Mouse (Mus musculus): ENCODE measurements at regions not wholly inside any gene's neighbourhood (a gene's known extent, or its start where the extent isn't known, plus 50 kb on each side); places are given as distances from the start of the nearest gene placed in this dataset.

GRCm38 (mm10) chr7:137916351-137916750 is 478.9 kb downstream of the Glrx3 start:
- Histone ChIP-seq H3K27me3 (ENCODE audit: control insufficient read depth, insufficient read depth, low read length) (no peaks in the 10 kb centered on the region), H3K27ac (replicated peaks in 1 of 2; ENCODE audit: control insufficient read depth in 1 of 2, insufficient read depth in 1 of 2, low read depth in 2 of 2, low read length in 2 of 2) (no peak overlapping the region), H3K4me2 (ENCODE audit: low read length) (no peak overlapping the region), H3K9me3 (ENCODE audit: control insufficient read depth, low read length) (no peaks in the 10 kb centered on the region), H3K9ac (ENCODE audit: low read length) (no peak overlapping the region), H3K36me3 (ENCODE audit: control insufficient read depth, insufficient read depth, low read length) (no peaks in the 10 kb centered on the region), H3K4me1 (ENCODE audit: control insufficient read depth in 2 of 2, insufficient read depth in 2 of 2, low read length in 2 of 2) (no peaks in the 10 kb centered on the region), H3K4me3 (ENCODE audit: control insufficient read depth in 1 of 2, insufficient read depth in 1 of 2, low read depth in 1 of 2, low read length in 2 of 2) (no peak overlapping the region)
- WGBS: 41% methylated on average over 1 of the region's 1 CpGs
- ATAC-seq (ENCODE audit: insufficient number of reproducible peaks, insufficient read depth, low FRiP score, low read depth): no peak

GRCm38 (mm10) chr7:137924464-137925167 is 472.9 kb downstream of the Tcerg1l start:
- Histone ChIP-seq H3K27ac (replicated peaks in 1 of 2; ENCODE audit: control insufficient read depth in 1 of 2, insufficient read depth in 1 of 2, low read depth in 2 of 2, low read length in 2 of 2) (no peak overlapping the region), H3K36me3 (ENCODE audit: control insufficient read depth, insufficient read depth, low read length) (no peaks in the 10 kb centered on the region), H3K9ac (ENCODE audit: low read length) (no peak overlapping the region), H3K27me3 (ENCODE audit: control insufficient read depth, insufficient read depth, low read length) (no peaks in the 10 kb centered on the region), H3K9me3 (ENCODE audit: control insufficient read depth, low read length) (no peaks in the 10 kb centered on the region), H3K4me1 (ENCODE audit: control insufficient read depth in 2 of 2, insufficient read depth in 2 of 2, low read length in 2 of 2) (peaks cover 14 to 19% of the 10 kb centered on the region in 2 experiments), H3K4me3 (ENCODE audit: control insufficient read depth in 1 of 2, insufficient read depth in 1 of 2, low read depth in 1 of 2, low read length in 2 of 2) (no peak overlapping the region), H3K4me2 (ENCODE audit: low read length) (peak overlapping the region; percentile 47)
- 16% methylated on average over 7 of the region's 7 CpGs for WGBS
- peak; percentile 47; the same call in 1 of the 2 replicates for ATAC-seq (ENCODE audit: insufficient number of reproducible peaks, insufficient read depth, low FRiP score, low read depth)

- Histone ChIP-seq H3K4me3 (ENCODE audit: control insufficient read depth in 1 of 2, insufficient read depth in 1 of 2, low read depth in 1 of 2, low read length in 2 of 2) (no peak overlapping the region), H3K9ac (ENCODE audit: low read length) (no peak overlapping the region), H3K9me3 (ENCODE audit: control insufficient read depth, low read length) (no peaks in the 10 kb centered on the region), H3K36me3 (ENCODE audit: control insufficient read depth, insufficient read depth, low read length) (no peaks in the 10 kb centered on the region), H3K4me2 (ENCODE audit: low read length) (no peak overlapping the region), H3K27me3 (ENCODE audit: control insufficient read depth, insufficient read depth, low read length) (no peaks in the 10 kb centered on the region), H3K27ac (replicated peaks in 1 of 2; ENCODE audit: control insufficient read depth in 1 of 2, insufficient read depth in 1 of 2, low read depth in 2 of 2, low read length in 2 of 2) (no peak overlapping the region), H3K4me1 (ENCODE audit: control insufficient read depth in 2 of 2, insufficient read depth in 2 of 2, low read length in 2 of 2) (peaks cover 15 to 22% of the 10 kb centered on the region in 2 experiments)
- 32% methylated on average over 3 of the region's 3 CpGs for WGBS
- ATAC-seq (ENCODE audit: insufficient number of reproducible peaks, insufficient read depth, low FRiP score, low read depth): no peak
These were observed 471.9 kb downstream of the Tcerg1l start for GRCm38 (mm10) chr7:137925656-137926055.

GRCm38 (mm10) chr7:137927371-137927770 is 470.2 kb downstream of the Tcerg1l start:
- no peaks in the 10 kb centered on the region for H3K9me3 ChIP-seq (ENCODE audit: control insufficient read depth, low read length)
- no peaks in the 10 kb centered on the region for H3K36me3 ChIP-seq (ENCODE audit: control insufficient read depth, insufficient read depth, low read length)
- H3K9ac ChIP-seq (ENCODE audit: low read length): no peak overlapping the region
- H3K4me1 ChIP-seq (ENCODE audit: control insufficient read depth in 2 of 2, insufficient read depth in 2 of 2, low read length in 2 of 2): peaks cover 16 to 22% of the 10 kb centered on the region in 2 experiments
- 29% methylated on average over 8 of the region's 8 CpGs for WGBS
- no peak overlapping the region for H3K4me2 ChIP-seq (ENCODE audit: low read length)
- no peak overlapping the region for H3K4me3 ChIP-seq (ENCODE audit: control insufficient read depth in 1 of 2, insufficient read depth in 1 of 2, low read depth in 1 of 2, low read length in 2 of 2)
- no peak overlapping the region for H3K27ac ChIP-seq (replicated peaks in 1 of 2; ENCODE audit: control insufficient read depth in 1 of 2, insufficient read depth in 1 of 2, low read depth in 2 of 2, low read length in 2 of 2)
- H3K27me3 ChIP-seq (ENCODE audit: control insufficient read depth, insufficient read depth, low read length): no peaks in the 10 kb centered on the region
- no peak for ATAC-seq (ENCODE audit: insufficient number of reproducible peaks, insufficient read depth, low FRiP score, low read depth)

- Histone ChIP-seq H3K27ac (replicated peaks in 1 of 2; ENCODE audit: control insufficient read depth in 1 of 2, insufficient read depth in 1 of 2, low read depth in 2 of 2, low read length in 2 of 2) (no peak overlapping the region), H3K9ac (ENCODE audit: low read length) (no peak overlapping the region), H3K9me3 (ENCODE audit: control insufficient read depth, low read length) (no peaks in the 10 kb centered on the region), H3K4me3 (ENCODE audit: control insufficient read depth in 1 of 2, insufficient read depth in 1 of 2, low read depth in 1 of 2, low read length in 2 of 2) (no peak overlapping the region), H3K27me3 (ENCODE audit: control insufficient read depth, insufficient read depth, low read length) (0 out of 2 replicates have a peak, but pooled peaks cover 5% of the 10 kb centered on the region), H3K4me1 (ENCODE audit: control insufficient read depth in 2 of 2, insufficient read depth in 2 of 2, low read length in 2 of 2) (peaks cover 10 to 11% of the 10 kb centered on the region in 2 experiments), H3K4me2 (ENCODE audit: low read length) (peak overlapping the region; percentile 3; the same call in 1 of the 2 replicates), H3K36me3 (ENCODE audit: control insufficient read depth, insufficient read depth, low read length) (no peaks in the 10 kb centered on the region)
- 4% methylated on average over 7 of the region's 7 CpGs for WGBS
- no peak for ATAC-seq (ENCODE audit: insufficient number of reproducible peaks, insufficient read depth, low FRiP score, low read depth)
These were observed 467.3 kb downstream of the Tcerg1l start for GRCm38 (mm10) chr7:137930200-137930599.

GRCm38 (mm10) chr7:137935896-137936295 is 461.6 kb downstream of the Tcerg1l start:
- no peak overlapping the region for H3K9ac ChIP-seq (ENCODE audit: low read length)
- no peak overlapping the region for H3K4me3 ChIP-seq (ENCODE audit: control insufficient read depth in 1 of 2, insufficient read depth in 1 of 2, low read depth in 1 of 2, low read length in 2 of 2)
- H3K4me2 ChIP-seq (ENCODE audit: low read length): no peak overlapping the region
- no peak for ATAC-seq (ENCODE audit: insufficient number of reproducible peaks, insufficient read depth, low FRiP score, low read depth)
- no peaks in the 10 kb centered on the region for H3K36me3 ChIP-seq (ENCODE audit: control insufficient read depth, insufficient read depth, low read length)
- H3K27ac ChIP-seq (replicated peaks in 1 of 2; ENCODE audit: control insufficient read depth in 1 of 2, insufficient read depth in 1 of 2, low read depth in 2 of 2, low read length in 2 of 2): no peak overlapping the region
- H3K4me1 ChIP-seq (ENCODE audit: control insufficient read depth in 2 of 2, insufficient read depth in 2 of 2, low read length in 2 of 2): no peaks in the 10 kb centered on the region
- WGBS: 65% methylated on average over 3 of the region's 3 CpGs
- 0 out of 2 replicates have a peak, but pooled peaks cover 5% of the 10 kb centered on the region for H3K27me3 ChIP-seq (ENCODE audit: control insufficient read depth, insufficient read depth, low read length)
- H3K9me3 ChIP-seq (ENCODE audit: control insufficient read depth, low read length): no peaks in the 10 kb centered on the region

DNA sequence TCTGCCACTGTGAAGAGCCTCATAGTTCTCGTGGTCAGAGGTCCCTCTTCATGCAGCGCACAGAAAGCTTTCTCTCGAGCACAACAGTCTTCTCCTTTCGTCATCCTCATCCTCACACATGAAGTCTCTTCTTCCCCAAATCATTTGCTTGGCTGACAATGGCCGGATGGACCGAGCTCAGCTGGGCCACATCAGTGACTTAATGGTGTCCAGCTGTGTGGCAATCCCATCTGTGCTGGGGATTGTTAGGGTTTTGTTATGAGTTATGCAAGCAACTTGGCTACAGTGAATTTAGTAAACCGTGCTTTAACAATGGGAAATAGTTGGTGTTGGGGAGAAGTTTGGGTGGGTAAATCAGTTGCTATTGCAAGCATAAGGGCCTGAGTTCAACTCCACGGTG is 458.4 kb downstream of the Tcerg1l start:
- no peaks in the 10 kb centered on the region for H3K36me3 ChIP-seq (ENCODE audit: control insufficient read depth, insufficient read depth, low read length)
- no peak overlapping the region for H3K4me2 ChIP-seq (ENCODE audit: low read length)
- 80% methylated on average over 8 of the region's 8 CpGs for WGBS
- H3K4me3 ChIP-seq (ENCODE audit: control insufficient read depth in 1 of 2, insufficient read depth in 1 of 2, low read depth in 1 of 2, low read length in 2 of 2): no peak overlapping the region
- H3K9me3 ChIP-seq (ENCODE audit: control insufficient read depth, low read length): no peaks in the 10 kb centered on the region
- no peaks in the 10 kb centered on the region for H3K27me3 ChIP-seq (ENCODE audit: control insufficient read depth, insufficient read depth, low read length)
- ATAC-seq (ENCODE audit: insufficient number of reproducible peaks, insufficient read depth, low FRiP score, low read depth): no peak
- H3K9ac ChIP-seq (ENCODE audit: low read length): no peak overlapping the region
- H3K4me1 ChIP-seq (ENCODE audit: control insufficient read depth in 2 of 2, insufficient read depth in 2 of 2, low read length in 2 of 2): no peaks in the 10 kb centered on the region
- no peak overlapping the region for H3K27ac ChIP-seq (replicated peaks in 1 of 2; ENCODE audit: control insufficient read depth in 1 of 2, insufficient read depth in 1 of 2, low read depth in 2 of 2, low read length in 2 of 2)

DNA sequence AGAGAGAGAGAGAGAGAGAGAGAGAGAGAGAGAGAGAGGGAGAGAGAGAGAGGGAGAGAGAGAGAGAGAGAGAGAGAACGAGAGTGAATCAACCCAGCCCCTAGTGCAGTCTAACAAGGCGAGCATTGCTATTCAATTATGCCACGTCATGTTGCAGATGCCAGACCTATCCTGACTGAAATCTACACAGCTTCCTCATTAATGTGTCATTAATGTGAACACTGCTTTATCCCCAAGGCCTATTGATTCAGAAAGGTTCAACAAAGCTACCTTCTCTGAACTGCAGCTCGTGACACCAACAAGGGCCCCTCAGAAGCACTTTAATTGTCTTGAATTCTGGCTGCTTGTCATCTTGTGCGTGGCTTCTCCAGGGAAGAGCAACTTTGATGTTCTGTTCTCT is 457.4 kb downstream of the Tcerg1l start:
- Histone ChIP-seq H3K4me3 (ENCODE audit: control insufficient read depth in 1 of 2, insufficient read depth in 1 of 2, low read depth in 1 of 2, low read length in 2 of 2) (no peak overlapping the region), H3K36me3 (ENCODE audit: control insufficient read depth, insufficient read depth, low read length) (no peaks in the 10 kb centered on the region), H3K27ac (replicated peaks in 1 of 2; ENCODE audit: control insufficient read depth in 1 of 2, insufficient read depth in 1 of 2, low read depth in 2 of 2, low read length in 2 of 2) (no peak overlapping the region), H3K9me3 (ENCODE audit: control insufficient read depth, low read length) (no peaks in the 10 kb centered on the region), H3K4me2 (ENCODE audit: low read length) (no peak overlapping the region), H3K9ac (ENCODE audit: low read length) (no peak overlapping the region), H3K4me1 (ENCODE audit: control insufficient read depth in 2 of 2, insufficient read depth in 2 of 2, low read length in 2 of 2) (no peaks in the 10 kb centered on the region), H3K27me3 (ENCODE audit: control insufficient read depth, insufficient read depth, low read length) (no peaks in the 10 kb centered on the region)
- ATAC-seq (ENCODE audit: insufficient number of reproducible peaks, insufficient read depth, low FRiP score, low read depth): no peak
- WGBS: 61% methylated on average over 5 of the region's 5 CpGs

Measured in heart, embryonic 14.5 days (tissue).